Mouse (Mus musculus) hindbrain, embryonic 14.5 days (tissue): ENCODE measurements at regions not wholly inside any gene's neighbourhood (a gene's known extent, or its start where the extent isn't known, plus 50 kb on each side); places are given as distances from the start of the nearest gene placed in this dataset.

Experiments
- ATAC-seq: fragments of 200-750 bp; cut with Nextera tagmentation; 2 replicates; pipeline ENCODE4 v1.8.0; 2017; ENCODE audit warnings: moderate number of reproducible peaks, mild to moderate bottlenecking, moderate TSS enrichment, moderate library complexity; ENCODE audit not compliant: low FRiP score
- DNase-seq: peaks from one replicate; pipeline ENCODE4 v3.0.0-alpha.2; 2015; ENCODE audit warnings: low spot score
- H3K27ac ChIP-seq: fragments of 300-500 bp; sonication (generic); 2 replicates; pipeline ENCODE4 v1.5.1; 2014; ENCODE audit warnings: mild to moderate bottlenecking, moderate library complexity
- H3K27me3 ChIP-seq: fragments of 300-500 bp; sonication (generic); 2 replicates; pipeline ENCODE4 v1.6.1; 2014; ENCODE audit warnings: mild to moderate bottlenecking, low read length, mixed read lengths; ENCODE audit not compliant: control insufficient read depth, insufficient read depth
- H3K36me3 ChIP-seq: fragments of 300-500 bp; sonication (generic); replicated peaks from 2 replicates; pipeline ENCODE4 v1.6.1; 2014; ENCODE audit not compliant: control insufficient read depth, insufficient read depth
- H3K4me1 ChIP-seq: fragments of 300-500 bp; sonication (generic); replicated peaks from 2 replicates; pipeline ENCODE4 v1.6.1; 2014; ENCODE audit warnings: antibody characterized with exemption, low read length, mixed read lengths; ENCODE audit not compliant: control insufficient read depth, insufficient read depth
- H3K4me2 ChIP-seq: fragments of 300-500 bp; sonication (generic); replicated peaks from 2 replicates; pipeline ENCODE4 v1.6.1; 2014; ENCODE audit warnings: mild to moderate bottlenecking, moderate library complexity
- H3K4me3 ChIP-seq: fragments of 300-500 bp; sonication (generic); replicated peaks from 2 replicates; pipeline ENCODE4 v1.5.1; 2014; ENCODE audit warnings: mild to moderate bottlenecking, low read length
- H3K9ac ChIP-seq: fragments of 300-500 bp; sonication (generic); 2 replicates; pipeline ENCODE4 v1.6.1; 2014
- H3K9me3 ChIP-seq: fragments of 300-500 bp; sonication (generic); 2 replicates; pipeline ENCODE4 v1.6.1; 2016; ENCODE audit warnings: low read length; ENCODE audit not compliant: control insufficient read depth
- WGBS: fragments of 180-500 bp; shearing (Covaris S2); extraction: QIAGEN DNeasy Blood & Tissue Kit; methylation state at CpG from one replicate; pipeline ENCODE4 v1.1.7; 2014; 5-methylcytosine and 5-hydroxymethylcytosine counted together

DNA sequence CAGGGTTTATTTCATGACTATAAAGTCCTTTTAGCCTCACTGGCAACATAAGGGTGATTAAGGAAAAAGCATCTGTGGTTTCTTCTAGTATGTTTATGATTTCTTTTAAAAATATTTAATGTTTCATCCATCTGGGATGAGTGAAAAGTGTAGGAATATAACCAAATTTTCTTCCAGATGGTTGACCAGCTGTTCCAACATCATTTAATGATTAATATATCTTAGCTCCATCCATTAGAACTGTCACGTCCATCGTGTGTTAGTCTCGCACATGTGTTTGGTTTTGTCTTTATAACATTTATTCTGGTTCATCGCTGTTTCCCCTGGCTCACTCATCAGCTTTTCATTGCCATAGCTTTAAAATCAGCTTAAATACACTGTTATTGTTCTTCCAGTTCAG is 200.6 kb downstream of the Ktn1 start:
- no peaks in the 10 kb centered on the region for H3K36me3 ChIP-seq
- ATAC-seq, result no peak
- WGBS, result 55% methylated on average over 4 of the region's 4 CpGs
- no peak overlapping the region for H3K4me3 ChIP-seq
- no peak overlapping the region for H3K4me2 ChIP-seq
- no peak for DNase-seq
- no peak overlapping the region for H3K9ac ChIP-seq
- no peaks in the 10 kb centered on the region for H3K4me1 ChIP-seq
- no peaks in the 10 kb centered on the region for H3K9me3 ChIP-seq
- no peaks in the 10 kb centered on the region for H3K27me3 ChIP-seq
- no peak overlapping the region for H3K27ac ChIP-seq

DNA sequence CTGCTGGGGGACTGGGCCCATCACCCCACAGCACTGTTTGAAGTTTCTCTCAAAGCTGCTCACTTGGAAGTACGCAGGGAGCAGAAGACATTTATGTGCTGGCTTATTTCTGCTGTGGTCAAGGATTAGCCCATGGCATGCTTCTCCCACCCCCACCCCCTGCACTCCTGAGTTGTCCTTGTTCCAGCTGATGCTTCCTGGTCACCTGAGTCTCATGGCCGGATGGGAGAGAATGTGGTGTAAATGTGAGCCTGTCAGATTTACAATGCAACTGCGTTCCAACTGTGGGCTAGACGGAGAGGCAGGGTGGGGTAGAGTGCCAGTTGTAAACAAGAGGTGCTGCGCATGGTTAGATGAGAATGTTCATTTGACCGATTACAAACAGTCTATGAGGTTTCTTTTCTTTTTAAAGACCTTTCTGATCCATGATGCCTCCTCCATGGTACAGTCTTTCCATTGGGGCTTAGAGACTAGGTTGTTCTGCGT is 208.1 kb downstream of the Ktn1 start:
- no peak for ATAC-seq
- 75% methylated on average over 7 of the region's 7 CpGs for WGBS
- no peaks in the 10 kb centered on the region for H3K4me1 ChIP-seq

DNA sequence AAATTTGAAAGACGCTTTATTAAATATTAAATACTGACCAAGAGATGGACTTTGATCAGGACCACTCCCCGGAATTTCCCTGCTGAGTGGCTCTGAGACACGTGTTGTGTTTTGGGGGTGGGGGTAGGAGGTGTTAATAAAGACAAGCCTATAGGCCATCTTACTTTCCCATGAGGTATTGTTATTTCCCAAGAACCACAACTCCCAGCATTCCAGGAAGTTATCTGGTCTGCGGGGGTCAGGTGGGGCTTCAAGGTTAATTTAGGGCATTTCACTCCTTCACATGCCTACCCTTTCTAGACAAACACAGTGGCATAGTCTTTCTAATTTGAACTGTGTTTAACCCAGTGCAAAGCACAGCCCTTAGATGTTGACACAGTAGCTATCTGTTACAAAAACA is 209.0 kb downstream of the Ktn1 start:
- Histone ChIP-seq H3K4me2 (no peak overlapping the region), H3K4me1 (no peaks in the 10 kb centered on the region), H3K9ac (no peak overlapping the region), H3K27ac (no peak overlapping the region), H3K4me3 (no peak overlapping the region), H3K36me3 (no peaks in the 10 kb centered on the region), H3K27me3 (no peaks in the 10 kb centered on the region), H3K9me3 (no peaks in the 10 kb centered on the region)
- WGBS, result 87% methylated on average over 4 of the region's 4 CpGs
- ATAC-seq (no peak), DNase-seq (no peak)

More for the DNA sequence above, 208.1 kb downstream of the Ktn1 start:
- no peak overlapping the region for H3K4me3 ChIP-seq
- H3K4me2 ChIP-seq, result no peak overlapping the region
- no peaks in the 10 kb centered on the region for H3K27me3 ChIP-seq
- H3K9ac ChIP-seq, result no peak overlapping the region
- H3K9me3 ChIP-seq, result no peaks in the 10 kb centered on the region
- no peak for DNase-seq
- no peaks in the 10 kb centered on the region for H3K36me3 ChIP-seq
- no peak overlapping the region for H3K27ac ChIP-seq

DNA sequence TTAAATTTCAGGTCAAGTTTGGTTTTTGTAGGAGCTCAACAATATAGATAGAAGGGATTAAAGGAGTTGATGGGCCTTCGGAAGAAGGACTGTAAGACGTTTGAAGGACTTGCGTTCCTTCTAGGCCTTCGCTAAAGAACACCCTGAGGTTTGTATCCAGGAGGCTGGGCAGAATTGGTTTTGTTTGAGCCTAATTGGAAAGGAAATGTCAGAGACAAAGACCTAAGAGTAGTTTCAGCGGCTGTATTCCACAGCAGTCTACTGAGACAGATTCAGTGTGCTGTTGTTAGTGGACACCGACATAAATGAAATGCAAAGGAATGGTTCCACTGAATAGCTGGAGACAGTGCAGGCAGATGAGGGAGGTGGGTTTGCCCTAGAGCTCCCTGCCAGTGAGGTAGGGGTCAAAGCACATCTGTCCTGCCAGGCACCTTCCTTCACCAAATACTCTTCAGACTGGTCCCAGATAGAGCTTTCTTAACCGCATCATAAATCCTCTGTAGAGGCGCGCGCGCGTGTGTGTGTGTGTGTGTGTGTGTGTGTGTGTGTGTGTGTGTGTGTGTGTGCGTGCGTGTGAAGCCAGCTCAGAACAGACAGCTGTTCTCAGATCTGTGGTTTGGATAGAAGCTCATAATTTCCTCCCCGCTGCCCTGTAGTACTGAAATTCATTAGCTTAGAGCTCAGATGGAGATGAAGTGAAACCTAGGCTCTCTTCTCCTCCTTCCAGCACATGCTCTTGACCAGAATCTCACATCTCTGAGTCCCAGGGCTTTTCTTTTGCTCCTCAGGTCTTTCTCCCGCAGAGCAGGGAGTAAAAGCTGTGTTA is 209.7 kb downstream of the Ktn1 start:
- Histone ChIP-seq H3K9me3 (no peaks in the 10 kb centered on the region), H3K27me3 (no peaks in the 10 kb centered on the region), H3K4me3 (no peak overlapping the region), H3K27ac (no peak overlapping the region), H3K4me1 (no peaks in the 10 kb centered on the region), H3K36me3 (no peaks in the 10 kb centered on the region), H3K9ac (no peak overlapping the region), H3K4me2 (no peak overlapping the region)
- ATAC-seq (no peak), DNase-seq (no peak)
- WGBS, result 78% methylated on average over 16 of the region's 16 CpGs

DNA sequence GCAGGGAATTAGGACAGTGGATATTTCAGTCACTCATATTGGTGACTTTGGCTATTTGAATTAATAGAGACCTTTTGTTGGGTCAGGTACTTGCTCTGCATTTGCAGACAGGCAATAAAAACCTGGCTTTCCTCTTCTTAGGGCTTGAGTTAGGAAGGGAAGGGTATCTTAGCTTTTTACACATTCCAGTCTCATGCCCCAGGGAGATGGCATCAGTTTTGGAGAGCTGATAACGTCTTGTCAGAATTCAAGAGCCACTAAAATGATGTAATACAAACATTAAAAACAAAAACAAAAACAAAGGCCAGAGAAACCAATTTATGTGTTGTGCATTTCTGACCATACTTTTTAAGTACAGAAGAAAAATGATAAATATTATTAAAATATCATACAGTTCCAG is 214.3 kb downstream of the Ktn1 start:
- ATAC-seq, result no peak
- 67% methylated on average over 1 of the region's 1 CpGs for WGBS

DNA sequence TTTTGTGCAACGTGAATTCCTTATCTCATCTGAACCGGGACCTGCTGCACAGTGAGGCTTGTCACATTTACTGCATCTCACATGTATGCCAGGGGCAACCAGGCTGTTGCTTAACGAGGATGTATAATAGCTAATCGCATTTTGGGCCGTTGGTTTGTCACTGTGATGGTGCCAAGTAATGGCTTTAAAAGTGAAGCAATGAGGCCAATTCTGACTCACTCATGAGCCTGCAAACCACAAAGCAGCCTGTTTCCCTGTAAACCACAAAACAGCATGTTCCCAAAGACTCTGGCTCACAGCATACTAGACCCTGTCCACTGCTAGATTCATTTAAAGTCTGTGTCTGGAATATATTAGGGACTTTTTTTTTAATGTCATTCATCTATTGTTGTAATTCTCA is 214.8 kb downstream of the Ktn1 start:
- DNase-seq (no peak), ATAC-seq (no peak)
- no peak overlapping the region for H3K4me2 ChIP-seq
- no peaks in the 10 kb centered on the region for H3K9me3 ChIP-seq
- H3K4me1 ChIP-seq, result peaks cover 6% of the 10 kb centered on the region; the same call in 1 of the 2 replicates
- H3K27ac ChIP-seq, result no peak overlapping the region
- H3K36me3 ChIP-seq, result no peaks in the 10 kb centered on the region
- H3K4me3 ChIP-seq, result no peak overlapping the region
- H3K27me3 ChIP-seq, result no peaks in the 10 kb centered on the region
- 49% methylated on average over 5 of the region's 5 CpGs for WGBS
- no peak overlapping the region for H3K9ac ChIP-seq

More for the DNA sequence above, 214.3 kb downstream of the Ktn1 start:
- Histone ChIP-seq H3K36me3 (no peaks in the 10 kb centered on the region), H3K9me3 (no peaks in the 10 kb centered on the region), H3K4me2 (no peak overlapping the region), H3K4me1 (peaks cover 6% of the 10 kb centered on the region; the same call in 1 of the 2 replicates), H3K27ac (no peak overlapping the region), H3K9ac (no peak overlapping the region), H3K4me3 (no peak overlapping the region), H3K27me3 (no peaks in the 10 kb centered on the region)
- DNase-seq, result no peak

DNA sequence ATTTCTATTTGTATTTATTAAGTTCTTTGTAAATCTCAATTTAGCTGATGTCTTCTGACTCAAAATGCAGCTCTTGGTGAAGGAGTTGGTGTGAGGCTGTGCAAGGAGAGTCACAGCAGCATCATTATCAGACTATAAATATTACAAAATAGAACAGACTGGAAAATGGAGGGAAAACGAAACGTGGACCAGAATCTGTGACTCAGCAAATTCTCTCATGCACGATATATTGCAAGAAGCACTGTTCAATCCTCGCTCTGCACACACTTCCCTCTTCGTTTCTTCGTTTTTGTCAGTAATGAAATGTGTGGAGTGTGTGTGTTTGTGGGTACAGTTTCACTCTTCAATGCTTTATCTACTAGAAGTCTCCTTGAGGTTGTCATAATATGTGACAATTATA is 215.5 kb downstream of the Ktn1 start:
- peaks cover 6% of the 10 kb centered on the region; the same call in 1 of the 2 replicates for H3K4me1 ChIP-seq
- WGBS, result 76% methylated on average over 6 of the region's 6 CpGs
- no peak overlapping the region for H3K4me2 ChIP-seq
- no peak overlapping the region for H3K27ac ChIP-seq
- H3K9me3 ChIP-seq, result no peaks in the 10 kb centered on the region
- H3K9ac ChIP-seq, result no peak overlapping the region
- no peak overlapping the region for H3K4me3 ChIP-seq
- no peak for ATAC-seq
- H3K27me3 ChIP-seq, result no peaks in the 10 kb centered on the region
- no peak for DNase-seq
- H3K36me3 ChIP-seq, result no peaks in the 10 kb centered on the region

DNA sequence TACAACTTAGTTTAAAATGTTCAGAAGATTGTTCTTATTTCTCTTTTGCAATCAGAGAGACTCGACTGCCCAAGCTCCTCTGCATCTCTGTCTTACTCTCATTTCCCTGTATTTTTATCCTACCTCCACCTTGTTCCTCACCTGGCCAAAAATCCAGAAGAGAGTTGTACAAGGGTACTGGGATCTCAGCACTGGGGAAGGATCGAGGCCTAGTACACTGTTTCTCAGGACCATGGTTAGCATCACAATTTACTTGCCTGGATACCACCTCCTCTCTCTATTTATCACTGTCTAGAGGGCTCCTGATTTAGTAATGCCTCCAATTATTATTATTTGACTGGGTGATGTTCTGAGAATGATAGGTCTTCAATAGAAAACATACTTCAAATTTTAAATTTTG is 218.8 kb downstream of the Ktn1 start:
- 87% methylated on average over 2 of the region's 2 CpGs for WGBS
- Histone ChIP-seq H3K4me2 (no peak overlapping the region), H3K9ac (no peak overlapping the region), H3K27ac (no peak overlapping the region), H3K9me3 (no peaks in the 10 kb centered on the region), H3K36me3 (no peaks in the 10 kb centered on the region), H3K27me3 (no peaks in the 10 kb centered on the region), H3K4me1 (peaks cover 6% of the 10 kb centered on the region; the same call in 1 of the 2 replicates), H3K4me3 (no peak overlapping the region)
- DNase-seq (no peak), ATAC-seq (no peak)

DNA sequence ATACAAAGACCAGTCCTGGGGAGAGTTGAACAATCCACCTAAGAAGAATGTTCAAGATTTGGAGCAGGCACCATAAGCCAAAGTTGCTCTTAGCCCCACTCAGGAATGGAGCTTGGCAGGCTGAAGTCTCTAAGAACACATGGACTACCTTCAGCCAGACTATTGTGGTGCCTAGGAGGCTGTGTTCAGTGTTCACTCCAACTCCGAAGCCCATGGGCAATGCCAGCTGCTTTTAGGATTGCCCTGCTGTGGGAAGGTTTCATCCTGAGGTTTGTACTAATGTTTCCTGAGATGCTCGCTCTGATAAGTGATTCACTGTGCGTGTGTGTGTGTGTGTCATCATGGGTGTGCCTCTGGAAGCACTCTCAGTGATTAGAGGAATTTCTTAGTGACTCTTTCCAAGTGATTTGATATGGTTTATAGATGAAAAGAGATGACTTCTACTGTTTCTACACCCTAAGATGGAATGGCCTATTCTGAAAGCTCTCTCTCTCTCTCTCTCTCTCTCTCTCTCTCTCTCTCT is 220.1 kb downstream of the Ktn1 start:
- DNase-seq, result no peak
- no peak overlapping the region for H3K27ac ChIP-seq
- no peak overlapping the region for H3K9ac ChIP-seq
- no peaks in the 10 kb centered on the region for H3K27me3 ChIP-seq
- no peak overlapping the region for H3K4me2 ChIP-seq
- 87% methylated on average over 3 of the region's 3 CpGs for WGBS
- H3K9me3 ChIP-seq, result no peaks in the 10 kb centered on the region
- no peak for ATAC-seq
- no peaks in the 10 kb centered on the region for H3K36me3 ChIP-seq
- H3K4me1 ChIP-seq, result peaks cover 3% of the 10 kb centered on the region; the same call in 1 of the 2 replicates
- H3K4me3 ChIP-seq, result no peak overlapping the region
